Mouse (Mus musculus) effector memory CD4-positive, alpha-beta T cell, adult 5 months (primary cell): Measurements from ENCODE around the gene Msmo1. TPM values are rescaled to one million over a fixed set of nuclear protein-coding genes. Genes with fewer than 3 reads are reported as not detected.

Experiments used
- polyA plus RNA-seq: library from polyadenylated mRNA; unstranded; fragments of 100-300 nt; shearing (Covaris generic); gene quantifications from one replicate; pipeline ENCODE4 v1.2.1, GENCODE M21; 2017

Msmo1 gene
- 121 TPM for polyA plus RNA-seq

DNA sequence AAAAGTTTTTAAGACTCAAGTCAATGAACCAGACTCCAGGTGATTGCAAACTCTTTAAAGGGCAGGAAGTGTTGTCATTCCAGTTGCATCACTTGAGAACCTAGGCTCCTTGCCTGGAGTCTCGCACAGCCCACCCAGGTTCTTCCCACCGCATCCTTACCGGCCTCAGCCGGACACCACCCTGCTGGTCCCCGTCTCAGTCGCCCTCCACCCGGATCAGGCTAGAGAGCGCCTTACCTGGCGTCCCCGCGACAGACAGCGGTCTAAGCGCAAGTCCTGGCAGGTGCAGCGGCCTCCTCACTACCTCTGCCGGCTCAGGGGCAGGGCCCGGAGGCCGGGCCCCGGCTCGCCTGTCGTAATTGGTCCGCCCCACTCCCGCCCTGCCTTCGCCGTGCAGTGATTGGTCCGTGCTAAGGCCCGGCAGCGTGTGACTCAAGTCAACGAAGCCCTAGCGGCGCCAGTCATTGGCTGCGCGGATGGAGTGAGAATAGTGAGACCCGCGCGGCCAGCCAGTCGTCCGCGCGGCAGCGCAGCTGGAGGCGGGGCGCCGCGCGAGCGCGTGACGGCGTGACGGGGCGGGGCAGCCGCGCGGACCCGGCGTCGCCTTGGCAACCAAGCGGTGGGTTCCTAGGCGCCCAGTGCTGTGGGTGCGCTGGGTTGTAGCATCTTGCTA lies at the start of gene Msmo1:
Gene Msmo1 (minus strand): TSS at position 522 of the 673 bp plus-strand sequence.

DNA sequence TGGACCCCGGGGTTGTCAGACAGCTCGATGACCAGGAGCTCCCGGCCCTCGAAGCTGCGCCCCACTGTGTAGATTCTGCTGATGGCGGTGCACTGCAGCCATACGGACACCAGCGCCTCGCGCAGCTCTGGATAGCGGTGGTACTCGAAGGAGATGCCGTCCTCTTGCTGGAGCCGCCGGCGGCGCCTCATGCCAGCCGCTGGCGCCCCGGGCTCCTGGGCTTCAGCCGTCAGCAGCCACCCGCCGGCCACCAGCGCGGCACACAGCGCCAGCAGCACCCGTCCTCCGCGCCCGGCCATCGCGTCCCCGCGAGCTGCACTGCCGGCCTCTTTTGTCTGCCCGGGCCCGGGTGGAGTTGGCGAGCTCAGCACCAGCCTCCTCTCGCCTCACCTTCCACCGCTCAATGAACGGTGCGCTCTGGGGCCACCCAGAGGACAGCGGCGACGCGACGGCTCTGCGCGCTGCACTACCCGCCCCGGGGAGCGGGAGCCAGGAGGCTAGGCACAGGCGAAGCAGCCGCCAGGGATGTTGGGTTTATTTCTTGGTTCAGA lies 40.9 kb downstream of the Msmo1 start, which contains the start of gene Cpe:
Gene Cpe (minus strand): TSS at position 404 of the 551 bp plus-strand sequence.

Other genes with a start within 250 kb of the Msmo1 start
- not detected for gene Cpe, start 40.7 kb downstream of the Msmo1 start, polyA plus RNA-seq
- gene Klhl2, start 116.2 kb upstream of the Msmo1 start, polyA plus RNA-seq, result 21.5 TPM
- 61.3 TPM for gene Tmem192, start 213.4 kb upstream of the Msmo1 start, polyA plus RNA-seq